Mouse (Mus musculus): ENCODE results near the gene Polr3e.
A peak's percentile ranks its signal among the peaks of the same experiment; 100 is the strongest.

The Polr3e gene

GRCm38 (mm10) chr7:120980041-120980440, 62.5 kb downstream of the Polr3e start:
- DNase-seq (ENCODE audit: low spot score), result no peak

- no peak for DNase-seq (ENCODE audit: low spot score)
These were observed 63.7 kb downstream of the Polr3e start for GRCm38 (mm10) chr7:120980931-120981924.

- DNase-seq (ENCODE audit: low spot score), result peak; percentile 69
These were observed 64.8 kb downstream of the Polr3e start, which contains the start of the genes Cdr2 and Mfsd13b for GRCm38 (mm10) chr7:120982200-120982841. Cdr2 (minus strand) TSS chr7:120982312. Mfsd13b (plus strand) TSS chr7:120982509.

- DNase-seq (ENCODE audit: low spot score), result no peak
These were observed 65.4 kb downstream of the Polr3e start for GRCm38 (mm10) chr7:120982968-120983367.

- DNase-seq (ENCODE audit: low spot score), result no peak
These were observed 73.6 kb downstream of the Polr3e start for GRCm38 (mm10) chr7:120991191-120991590.
